Mouse (Mus musculus) C2C12 (cell line): ENCODE measurements around the gene Fam19a1. TPM values are rescaled to one million over a fixed set of nuclear protein-coding genes. Genes with fewer than 3 reads are reported as not detected.

ENCODE experiments used
- H3K27me3 ChIP-seq: one replicate; pipeline ENCODE4 v1.6.1; 2011; ENCODE audit not compliant: control insufficient read depth, insufficient read depth, insufficient read length
- H3K36me3 ChIP-seq: one replicate; pipeline ENCODE4 v1.6.1; 2011; ENCODE audit not compliant: control insufficient read depth, insufficient read depth
- H3K4me3 ChIP-seq: one replicate; pipeline ENCODE4 v1.5.1; 2011; ENCODE audit warnings: mild to moderate bottlenecking, control low read depth; ENCODE audit not compliant: poor library complexity, insufficient read depth, severe bottlenecking
- H3K79me2 ChIP-seq: one replicate; pipeline ENCODE4 v1.6.1; 2011; ENCODE audit not compliant: control insufficient read depth, insufficient read depth
- H3K79me3 ChIP-seq: one replicate; pipeline ENCODE4 v1.6.1; 2011; ENCODE audit warnings: low read depth, control low read depth
- H3ac ChIP-seq: one replicate; pipeline ENCODE3; 2011; ENCODE audit warnings: low read depth; ENCODE audit not compliant: control insufficient read depth, insufficient read length
- CEBPB ChIP-seq: IDR thresholded peaks from one replicate; pipeline ENCODE4 v1.6.1; 2011; ENCODE audit warnings: low read depth, mild to moderate bottlenecking, control low read depth, moderate library complexity
- CTCF ChIP-seq: IDR thresholded peaks from one replicate; pipeline ENCODE4 v1.5.1; 2011; ENCODE audit not compliant: control insufficient read depth, insufficient read depth, insufficient read length
- FOSL1 ChIP-seq: IDR thresholded peaks from one replicate; pipeline ENCODE4 v1.8.0; 2011; ENCODE audit warnings: mild to moderate bottlenecking, low read length; ENCODE audit not compliant: poor library complexity, insufficient read depth, severe bottlenecking
- MAX ChIP-seq: IDR thresholded peaks from one replicate; pipeline ENCODE4 v1.6.1; 2011; ENCODE audit warnings: mild to moderate bottlenecking, control low read depth
- MYOD1 ChIP-seq: IDR thresholded peaks from one replicate; pipeline ENCODE4 v1.6.1; 2011; ENCODE audit warnings: low read depth; ENCODE audit not compliant: control insufficient read depth, insufficient read length
- MYOG ChIP-seq: IDR thresholded peaks from one replicate; pipeline ENCODE4 v1.6.1; 2011; ENCODE audit not compliant: control insufficient read depth, insufficient read length; ENCODE audit errors: extremely low read depth
- USF1 ChIP-seq: IDR thresholded peaks from one replicate; pipeline ENCODE4 v1.6.1; 2011; ENCODE audit warnings: low read depth, mild to moderate bottlenecking, control low read depth, moderate library complexity
- polyA plus RNA-seq: library from polyadenylated mRNA; unstranded; fragments of >200 nt; fragmentation: generic; extraction: Trizol; gene quantifications from one replicate; pipeline ENCODE4 v1.2.1, GENCODE M21; 2012; ENCODE audit warnings: missing spikeins

The Fam19a1 gene
- polyA plus RNA-seq, 1 experiment: 0.05 TPM

GRCm38 (mm10) chr6:96165403-96165802 lies 52.4 kb downstream of the Fam19a1 start:
- H3K27me3 ChIP-seq: no peaks in the 10 kb centered on the region
- no peaks in the 10 kb centered on the region for H3K79me3 ChIP-seq
- no peak for TF ChIP-seq CTCF
- TF ChIP-seq FOSL1: no peak
- no peak for TF ChIP-seq MAX
- no peak for TF ChIP-seq MYOD1
- no peak for TF ChIP-seq MYOG
- TF ChIP-seq USF1: no peak
- no peak for TF ChIP-seq CEBPB
- H3K4me3 ChIP-seq: no peak overlapping the region
- H3K79me2 ChIP-seq: no peaks in the 10 kb centered on the region
- H3K36me3 ChIP-seq: no peaks in the 10 kb centered on the region
- no peak overlapping the region for H3ac ChIP-seq

DNA sequence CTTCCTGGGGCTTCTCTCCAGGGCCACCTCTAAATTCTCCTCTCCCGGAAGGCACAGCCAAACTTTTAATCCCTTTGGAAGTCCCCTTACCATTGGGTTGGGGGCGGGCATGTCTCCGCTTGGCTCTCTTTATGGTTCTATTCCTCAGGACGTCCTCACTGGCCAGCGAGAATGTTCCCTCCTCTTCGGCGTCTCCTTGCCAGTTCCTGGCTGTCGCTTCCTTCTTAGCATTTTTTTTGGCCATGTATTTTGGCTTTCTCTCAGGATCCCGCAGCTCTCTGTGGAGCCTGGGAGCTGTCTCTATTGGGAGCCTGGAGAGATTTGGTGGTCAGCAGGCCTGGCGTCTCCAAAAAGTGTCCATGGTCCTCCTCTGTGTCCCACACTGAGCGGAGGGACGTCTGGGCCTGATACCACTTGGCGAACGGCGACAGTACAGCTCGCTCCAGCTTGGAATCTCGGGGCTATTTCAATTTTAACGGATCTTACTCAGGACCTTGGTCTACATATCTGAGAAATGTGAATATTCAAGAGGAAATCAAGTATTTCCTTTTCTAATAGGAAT lies 52.9 kb downstream of the Fam19a1 start, which contains the start of gene 1700123L14Rik:
Gene 1700123L14Rik, minus strand, starts transcription at position 426 of the 562 bp plus-strand sequence.
- Histone ChIP-seq H3ac (no peak within 1 kb of the TSS), H3K27me3 (no peaks in the 10 kb centered on the region), H3K79me3 (no peaks in the 10 kb centered on the region), H3K4me3 (no peak within 1 kb of the TSS), H3K36me3 (no peaks in the 10 kb centered on the region), H3K79me2 (no peaks in the 10 kb centered on the region)
- TF ChIP-seq FOSL1: no peak
- TF ChIP-seq CEBPB: no peak
- no peak for TF ChIP-seq MYOD1
- TF ChIP-seq MAX: no peak
- TF ChIP-seq USF1: no peak
- no peak for TF ChIP-seq MYOG
- TF ChIP-seq CTCF: no peak

DNA sequence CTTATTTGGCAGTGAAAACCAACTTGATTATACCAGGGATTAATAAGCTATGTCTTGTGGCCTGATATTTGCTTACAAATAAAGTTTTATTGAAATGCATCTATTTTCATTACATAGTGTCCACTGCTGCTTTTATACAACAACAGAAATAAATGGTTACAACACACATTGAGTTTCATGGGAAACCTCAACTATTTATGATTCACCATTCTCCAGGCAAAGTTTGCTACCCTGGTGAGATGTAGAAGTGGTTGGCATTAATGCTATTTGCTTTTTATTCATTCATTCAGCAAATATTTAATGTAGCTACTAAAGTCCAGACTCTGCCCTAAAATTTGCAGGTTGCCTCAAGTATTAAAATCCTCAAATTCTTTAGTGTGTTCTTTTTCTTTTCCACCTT lies 54.1 kb downstream of the Fam19a1 start:
- Histone ChIP-seq H3K36me3 (no peaks in the 10 kb centered on the region), H3K27me3 (no peaks in the 10 kb centered on the region), H3K79me3 (no peaks in the 10 kb centered on the region), H3K4me3 (no peak overlapping the region), H3ac (no peak overlapping the region), H3K79me2 (no peaks in the 10 kb centered on the region)
- TF ChIP-seq MAX: no peak
- no peak for TF ChIP-seq MYOD1
- TF ChIP-seq MYOG: no peak
- TF ChIP-seq CEBPB: no peak
- no peak for TF ChIP-seq USF1
- no peak for TF ChIP-seq FOSL1
- no peak for TF ChIP-seq CTCF

GRCm38 (mm10) chr6:96173681-96174080 lies 60.7 kb downstream of the Fam19a1 start:
- Histone ChIP-seq H3K4me3 (no peak overlapping the region), H3K79me3 (no peaks in the 10 kb centered on the region), H3K36me3 (no peaks in the 10 kb centered on the region), H3K27me3 (no peaks in the 10 kb centered on the region), H3K79me2 (no peaks in the 10 kb centered on the region), H3ac (no peak overlapping the region)
- TF ChIP-seq MYOG: no peak
- TF ChIP-seq USF1: no peak
- no peak for TF ChIP-seq CEBPB
- TF ChIP-seq CTCF: no peak

GRCm38 (mm10) chr6:96178530-96178929 lies 65.6 kb downstream of the Fam19a1 start:
- no peaks in the 10 kb centered on the region for H3K79me2 ChIP-seq
- H3K79me3 ChIP-seq: no peaks in the 10 kb centered on the region
- H3K36me3 ChIP-seq: no peaks in the 10 kb centered on the region
- H3K27me3 ChIP-seq: no peaks in the 10 kb centered on the region
- H3K4me3 ChIP-seq: no peak overlapping the region
- TF ChIP-seq MYOG (no peak), MAX (no peak), CTCF (no peak), USF1 (no peak), CEBPB (no peak), FOSL1 (no peak)
- H3ac ChIP-seq: no peak overlapping the region

GRCm38 (mm10) chr6:96183392-96183791 lies 70.4 kb downstream of the Fam19a1 start:
- no peaks in the 10 kb centered on the region for H3K27me3 ChIP-seq
- no peaks in the 10 kb centered on the region for H3K36me3 ChIP-seq
- no peak overlapping the region for H3K4me3 ChIP-seq
- TF ChIP-seq USF1 (no peak), CTCF (no peak), MAX (no peak)
- H3K79me3 ChIP-seq: no peaks in the 10 kb centered on the region
- no peak overlapping the region for H3ac ChIP-seq
- no peaks in the 10 kb centered on the region for H3K79me2 ChIP-seq
